Mouse (Mus musculus) gastrocnemius, postnatal 10 days (tissue): Measurements from ENCODE around the gene Phyh. TPM values are rescaled to one million over a fixed set of nuclear protein-coding genes. Genes with fewer than 3 reads are reported as not detected.
"Not testable (repeated sequence)": the region's sequence is repeated elsewhere in the genome, so short reads cannot be mapped to it uniquely, and the experiment has no call there.

Experiments used
- DNase-seq: peaks from one replicate; pipeline ENCODE4 v3.0.0; 2021; ENCODE audit warnings: mixed read lengths
- total RNA-seq, 2 experiments: library from RNA; stranded (reverse); gene quantifications; 2 replicates each; pipeline ENCODE4 v1.2.3; 2021

The Phyh gene
- total RNA-seq, 2 experiments from 2014 or later = 71.6 to 83.9 TPM

- DNase-seq = peak; percentile 39
Measured at GRCm38 (mm10) chr2:4917326-4918021, 1.3 kb upstream of the Phyh start.

DNA sequence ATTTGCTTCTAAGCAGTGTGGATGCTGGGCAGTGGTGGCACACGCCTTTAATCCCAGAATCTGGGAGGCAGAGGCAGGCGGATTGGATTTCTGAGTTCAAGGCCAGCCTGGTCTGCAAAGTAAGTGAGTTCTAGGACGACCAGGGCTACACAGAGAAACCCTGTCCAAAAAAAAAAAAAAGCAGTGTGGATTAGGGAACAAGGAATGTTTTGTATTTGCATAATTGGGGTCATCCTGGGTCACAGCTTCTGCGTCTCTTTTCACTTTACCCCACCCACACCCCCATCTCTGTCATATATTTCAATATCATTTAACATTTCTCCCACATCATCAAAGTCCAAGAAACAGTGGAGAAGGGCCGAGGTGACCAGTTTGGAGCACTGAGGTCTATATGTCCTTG is 2.2 kb downstream of the Phyh start:
- DNase-seq = no peak

DNA sequence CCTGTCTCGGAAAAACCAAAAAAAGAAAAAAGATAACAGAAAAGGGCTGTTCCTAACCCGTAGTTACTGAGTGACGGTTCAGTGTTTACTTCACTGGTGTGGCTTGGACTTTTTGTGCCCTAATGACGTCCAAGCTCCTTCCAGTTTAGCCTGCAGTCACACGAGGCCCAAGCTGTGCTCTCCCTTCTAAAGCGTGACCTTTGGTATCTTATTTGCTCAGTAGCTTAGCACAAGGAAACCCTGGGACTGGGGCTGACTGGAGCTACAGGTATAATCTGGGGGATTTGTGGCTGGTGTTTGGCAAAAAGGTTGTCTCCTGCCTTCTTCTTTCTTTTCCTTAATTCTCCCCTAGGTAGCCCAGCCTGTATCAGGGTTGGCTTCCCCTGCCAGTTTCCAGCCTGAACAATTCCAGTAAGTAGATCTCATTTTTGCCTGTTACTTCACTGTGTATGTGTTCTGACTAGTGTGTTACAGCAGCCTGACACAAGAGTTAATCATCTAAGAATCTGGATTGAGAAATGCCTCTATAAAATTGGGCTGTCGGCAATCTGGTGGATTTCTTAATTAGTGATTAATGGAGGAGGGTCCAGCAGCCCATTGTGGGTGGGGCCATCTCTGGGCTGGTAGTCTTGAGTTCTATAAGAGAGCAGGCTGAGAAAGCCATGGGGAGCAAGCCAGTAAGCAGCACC is 3.8 kb downstream of the Phyh start:
- DNase-seq = no peak

DNA sequence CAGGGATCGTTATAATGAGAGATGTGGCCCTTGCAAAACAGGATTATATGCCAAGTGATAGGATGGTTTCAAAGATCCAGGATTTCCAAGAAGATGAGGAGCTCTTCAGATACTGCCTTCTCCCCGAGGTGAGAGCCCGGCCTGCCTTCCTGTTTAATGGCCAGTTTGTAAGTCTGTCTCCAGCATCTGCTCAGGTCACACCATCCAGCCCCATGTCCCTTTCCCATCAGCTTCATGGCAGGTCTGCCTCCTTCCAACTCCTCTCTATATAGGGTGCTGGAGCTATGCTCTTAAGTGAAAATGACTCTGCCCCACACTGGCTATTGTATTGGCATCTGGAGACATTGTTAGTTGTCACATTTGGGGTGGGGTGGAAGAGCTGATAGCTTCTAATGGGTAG is 8.6 kb downstream of the Phyh start:
- DNase-seq = no peak

DNA sequence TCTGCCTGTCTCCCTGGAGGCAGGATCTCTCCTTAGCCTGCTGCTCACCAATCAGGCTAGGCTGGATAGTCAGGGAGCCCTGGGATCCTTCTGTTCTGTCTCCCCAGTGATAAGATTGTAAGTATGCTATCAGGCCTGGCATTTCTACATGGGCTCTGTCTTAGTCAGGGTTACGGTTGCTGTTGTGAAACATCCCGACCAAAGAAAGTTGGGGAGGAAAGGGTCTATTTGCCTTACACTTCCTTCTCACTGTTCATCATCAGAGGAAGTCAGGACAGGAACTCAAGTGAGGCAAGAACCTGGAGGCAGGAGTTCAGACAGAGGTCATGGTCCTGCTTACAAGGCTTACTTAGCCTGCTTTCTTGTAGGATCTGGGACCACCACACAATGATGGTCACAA is 10.4 kb downstream of the Phyh start:
- DNase-seq = no peak

GRCm38 (mm10) chr2:4934516-4934915 is 15.7 kb downstream of the Phyh start:
- no peak for DNase-seq

DNA sequence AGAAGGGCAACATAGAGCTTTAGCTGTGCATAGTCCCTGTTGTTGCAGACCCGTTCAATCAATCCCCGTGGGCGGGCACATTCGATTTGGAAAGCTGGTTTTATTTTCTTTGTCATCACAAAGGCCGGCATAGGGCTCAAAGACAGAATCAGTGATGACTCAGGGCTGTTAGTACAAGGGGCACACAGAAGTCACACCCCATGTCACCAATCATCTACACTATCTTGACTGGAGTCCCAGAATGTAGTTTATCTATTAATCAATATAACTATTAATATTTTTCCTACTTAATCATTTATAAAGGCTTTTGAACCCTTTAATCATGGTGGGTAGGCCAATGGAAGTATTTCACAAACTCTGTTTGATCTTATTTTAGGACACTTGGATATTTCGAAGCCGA is 19.1 kb downstream of the Phyh start:
- no peak for DNase-seq

DNA sequence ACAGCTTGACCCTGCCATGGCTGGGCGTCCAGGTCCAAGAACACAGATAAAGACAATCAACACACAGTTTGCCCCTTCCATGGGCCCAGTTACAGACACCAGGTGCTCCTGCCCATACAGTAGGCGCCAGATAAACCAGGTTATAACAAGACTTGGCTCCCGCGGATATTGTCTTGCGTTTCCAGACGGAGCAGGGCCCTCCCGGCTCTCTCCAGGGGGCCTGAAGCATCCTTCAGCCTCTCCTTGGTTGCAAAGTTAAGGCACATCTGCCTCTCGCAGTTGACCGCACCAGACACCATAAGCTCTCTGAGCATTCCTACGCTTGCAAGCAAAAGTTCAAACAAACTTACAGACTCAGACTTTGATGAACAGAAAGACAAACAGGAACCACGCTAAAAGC is 22.0 kb downstream of the Phyh start:
- DNase-seq = no peak

- DNase-seq = not testable (repeated sequence)
Measured at GRCm38 (mm10) chr2:4949691-4950090, 30.9 kb downstream of the Phyh start.

DNA sequence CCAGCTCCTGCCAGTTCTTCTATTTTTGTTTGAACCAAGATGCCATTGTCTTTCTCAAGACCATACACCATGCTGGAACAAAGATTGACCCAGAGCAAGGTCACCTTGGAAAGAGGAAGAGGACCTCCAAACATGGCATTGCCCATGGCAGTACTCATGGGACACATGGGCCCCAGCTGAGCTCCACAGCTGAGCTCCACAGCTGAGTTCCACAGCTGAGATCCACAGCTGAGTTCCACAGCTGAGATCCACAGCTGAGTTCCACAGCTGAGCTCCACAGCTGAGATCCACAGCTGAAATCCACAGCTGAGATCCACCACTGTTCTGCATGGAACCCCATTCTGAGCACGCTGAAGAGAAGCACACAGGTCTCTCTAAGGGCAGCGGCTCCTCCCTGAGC is 32.2 kb downstream of the Phyh start:
- no peak for DNase-seq

DNA sequence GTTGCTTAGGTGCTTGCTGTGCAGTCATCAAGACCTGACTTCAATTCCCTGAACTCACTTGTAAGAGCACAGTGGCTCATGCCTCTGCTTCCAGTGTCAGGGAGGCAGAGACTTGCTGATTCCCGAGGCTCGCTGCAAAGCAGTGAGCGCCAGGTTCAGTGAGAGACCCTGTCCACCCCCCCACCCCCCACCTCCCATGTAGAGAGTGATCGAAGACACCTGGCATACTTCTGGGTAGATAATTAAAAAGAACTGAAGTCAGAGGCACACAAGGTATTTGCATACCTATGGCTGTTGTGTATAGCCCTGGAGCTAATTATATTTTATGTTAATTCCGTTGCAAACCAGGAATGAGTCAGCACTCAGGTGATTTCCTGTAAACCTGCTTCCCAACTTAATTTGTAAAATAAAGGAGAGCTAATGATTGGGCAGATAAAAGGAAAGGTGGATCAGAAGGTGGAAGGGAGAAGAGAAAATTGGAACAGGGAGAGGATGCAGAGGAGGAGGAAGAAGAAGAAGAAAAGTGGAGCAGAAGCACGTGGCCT is 35.5 kb downstream of the Phyh start:
- no peak for DNase-seq

- no peak for DNase-seq
Measured at GRCm38 (mm10) chr2:4958039-4958438, 39.2 kb downstream of the Phyh start.

- no peak for DNase-seq
Measured at GRCm38 (mm10) chr2:4967806-4968205, 49.0 kb downstream of the Phyh start.

GRCm38 (mm10) chr2:4969083-4969482 is 50.3 kb downstream of the Phyh start:
- DNase-seq = no peak

DNA sequence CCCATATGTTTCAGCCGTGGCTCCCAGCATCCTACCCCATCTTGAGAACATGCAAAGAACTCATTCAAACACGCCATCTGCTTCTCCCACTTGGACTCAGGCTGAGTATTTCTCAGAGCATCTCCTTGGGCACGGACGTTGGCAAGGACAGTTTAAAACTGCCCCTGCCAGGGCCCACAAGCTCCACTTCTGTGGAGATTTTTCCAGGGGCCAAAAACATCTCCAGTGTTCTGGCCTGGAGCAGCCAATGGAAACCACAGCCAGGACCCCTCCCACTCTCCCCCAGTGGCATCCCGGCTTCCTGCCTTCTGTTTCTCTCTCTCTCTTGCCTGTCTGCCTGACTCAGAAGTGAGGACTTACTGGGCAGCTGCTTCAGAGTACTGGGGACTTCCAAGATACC is 57.0 kb downstream of the Phyh start, which contains the start of gene Ucma:
Gene Ucma (plus strand): TSS at position 316 of the 400 bp plus-strand sequence.
- DNase-seq = no peak

DNA sequence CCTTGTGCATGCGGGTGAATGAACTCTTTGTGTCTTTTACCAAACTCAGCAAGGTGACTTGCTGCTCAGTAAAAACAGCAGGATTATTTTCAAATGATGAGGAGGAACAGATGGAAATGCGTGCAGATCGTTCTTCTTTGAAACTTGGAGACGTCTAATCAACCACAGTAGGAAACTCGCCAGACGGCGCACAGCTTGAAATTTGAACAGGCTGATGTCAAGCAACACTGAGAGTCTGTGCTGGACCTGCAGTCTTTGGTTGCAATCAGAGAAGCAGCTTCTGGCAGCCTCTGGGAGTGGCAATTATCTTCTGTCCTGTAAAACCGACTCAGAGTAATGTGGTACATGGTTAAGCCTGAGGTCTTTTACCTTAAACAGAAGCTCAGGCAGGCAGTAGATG is 59.3 kb downstream of the Phyh start:
- DNase-seq = no peak

GRCm38 (mm10) chr2:4983987-4984386 is 65.2 kb downstream of the Phyh start:
- DNase-seq = no peak

DNA sequence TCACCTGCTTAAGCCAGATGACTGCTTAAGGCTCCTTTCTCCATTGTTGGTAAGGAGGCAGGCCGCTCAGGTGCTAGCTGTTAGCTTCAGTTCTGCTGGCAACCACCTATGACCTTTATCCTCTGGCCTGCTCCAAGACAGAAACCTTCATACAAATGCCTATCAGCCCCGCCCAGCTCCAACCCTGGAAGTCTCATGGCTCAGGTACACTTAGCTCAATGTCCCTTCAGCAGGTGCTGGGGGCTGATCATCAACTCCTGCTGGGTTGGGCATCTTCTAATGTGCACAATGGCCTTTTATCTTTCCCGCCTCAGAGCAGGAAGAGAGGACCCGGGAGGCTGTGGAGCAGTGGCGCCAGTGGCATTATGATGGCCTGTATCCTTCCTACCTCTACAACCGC is 66.2 kb downstream of the Phyh start:
- no peak for DNase-seq

GRCm38 (mm10) chr2:4986798-4987197 is 68.0 kb downstream of the Phyh start:
- DNase-seq = no peak

DNA sequence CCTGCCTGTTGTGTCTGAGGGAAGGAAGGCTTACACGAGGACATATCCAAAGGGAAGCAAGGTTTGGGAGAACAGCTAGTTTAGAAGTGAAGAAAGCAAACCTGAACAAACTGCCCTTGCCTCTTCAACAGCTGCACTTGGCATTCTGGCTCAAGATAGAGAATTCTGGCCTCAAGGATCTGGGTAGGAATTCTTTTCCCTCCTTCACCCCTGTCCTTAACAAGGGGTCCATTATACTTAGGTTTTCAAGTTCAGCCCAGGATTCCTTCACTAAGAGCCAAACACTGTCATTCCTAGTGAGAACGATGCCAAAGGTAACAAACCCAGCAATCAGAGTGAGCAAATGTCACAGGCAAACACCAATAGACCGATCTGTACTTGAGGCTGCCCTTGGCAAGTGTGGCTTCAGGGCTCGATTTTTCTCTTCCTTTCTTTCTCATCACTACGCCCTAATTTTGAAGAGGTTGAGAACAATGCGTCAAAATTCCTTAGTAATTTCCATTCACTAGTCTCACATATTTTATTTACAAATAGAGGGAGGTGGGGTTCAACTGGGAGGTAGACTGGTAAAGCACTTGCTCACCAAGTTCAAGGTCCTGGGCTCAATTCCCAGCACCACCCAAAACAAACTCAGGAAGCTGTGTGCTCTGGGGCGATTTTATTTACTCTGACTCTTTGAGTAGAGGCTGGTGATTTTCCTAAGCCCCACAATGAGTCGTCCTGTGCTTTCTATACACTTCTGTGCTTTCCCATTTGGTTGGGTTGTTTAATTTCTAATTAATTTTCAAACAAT is 68.8 kb downstream of the Phyh start:
- no peak for DNase-seq
